Mouse (Mus musculus) MEL-GATA-1-ER (cell line): ENCODE data around the gene Muc5ac.

Experiments used
- DNase-seq: peaks from one replicate; pipeline ENCODE4 v3.0.0-alpha.2; 2012; ENCODE audit warnings: low read depth; ENCODE audit errors: extremely low read depth

The Muc5ac gene

GRCm38 (mm10) chr7:141835941-141836340 is 47.2 kb downstream of the Muc5ac start:
- DNase-seq: no peak

GRCm38 (mm10) chr7:141836423-141836822 is 47.7 kb downstream of the Muc5ac start:
- no peak for DNase-seq

- DNase-seq: no peak
These were observed 50.0 kb downstream of the Muc5ac start, which contains the start of gene Muc5b for GRCm38 (mm10) chr7:141838779-141839178. TSS of gene Muc5b (plus strand) at chr7:141839070.

- DNase-seq: no peak
These were observed 51.6 kb downstream of the Muc5ac start for GRCm38 (mm10) chr7:141840354-141840753.

GRCm38 (mm10) chr7:141861046-141861445 is 72.3 kb downstream of the Muc5ac start:
- DNase-seq: no peak
